ENCODE assay signal across 9 mouse cellular contexts in the genomic region with DNA sequence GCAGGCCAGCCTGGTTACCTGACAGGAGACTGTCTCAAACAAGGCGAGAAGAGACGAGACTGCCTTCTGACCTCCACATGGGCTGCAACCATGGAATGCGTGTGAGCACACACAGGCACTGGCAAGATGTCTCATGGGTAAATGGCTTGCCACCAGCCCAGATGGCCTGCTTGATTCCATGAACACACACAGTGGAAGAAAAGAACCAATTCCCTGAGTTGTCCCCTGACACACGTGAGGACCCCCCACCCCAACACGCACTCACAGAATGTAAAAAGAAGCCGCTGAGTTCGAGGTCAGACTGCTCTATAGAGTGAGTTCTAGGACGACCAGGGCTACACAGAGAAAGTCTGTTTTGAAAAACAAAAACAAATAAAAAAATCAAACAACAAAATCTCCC. TPM values are rescaled to one million over a fixed set of nuclear protein-coding genes. Genes with fewer than 3 reads are reported as not detected.
A peak's percentile ranks its signal among the peaks of the same experiment; 100 is the strongest.
DNase-seq lines count a peak whose midpoint lies in the region; ATAC-seq lines count a peak whose summit lies in the region.
"Had no signal": no experiment of that assay in that cellular context is flagged by ENCODE, and none has a peak within 500 bp of the region (broad histone marks: within the 10 kb centered on the region; RNA-seq: fewer than 3 reads in every experiment).

Gene Npas1 (minus strand): TSS at position 101 of the 400 bp plus-strand sequence.

- no peak within 1 kb of the TSS for H3K27ac ChIP-seq in heart, embryonic 10.5 days
- H3K27ac ChIP-seq in liver, embryonic 12.5 days, result no peak within 1 kb of the TSS

- no peaks in the 10 kb centered on the region for H3K36me3 ChIP-seq in heart, embryonic 10.5 days
- no peaks in the 10 kb centered on the region for H3K36me3 ChIP-seq in megakaryocyte, embryonic 14.5 days (replicated peaks; ENCODE audit: low read length)
- no peaks in the 10 kb centered on the region for H3K36me3 ChIP-seq in liver, embryonic 12.5 days

- H3K4me1 ChIP-seq in heart, embryonic 10.5 days, result peaks cover 18% of the 10 kb centered on the region
- H3K4me1 ChIP-seq in megakaryocyte, embryonic 14.5 days, result peaks cover 23% of the 10 kb centered on the region
- peaks cover 23% of the 10 kb centered on the region for H3K4me1 ChIP-seq in liver, embryonic 12.5 days

- no peak within 1 kb of the TSS for H3K9ac ChIP-seq in liver, embryonic 12.5 days

- no peaks in the 10 kb centered on the region for H3K9me3 ChIP-seq in heart, embryonic 10.5 days
- peaks cover 10% of the 10 kb centered on the region for H3K9me3 ChIP-seq in megakaryocyte, embryonic 14.5 days
- H3K9me3 ChIP-seq in liver, embryonic 12.5 days (replicated peaks), result no peaks in the 10 kb centered on the region

- ATAC-seq in megakaryocyte, adult 5-6 weeks (ENCODE audit: poor library complexity, severe bottlenecking), result no peak
- no peak for ATAC-seq in liver, embryonic 12.5 days

- H3K27me3 ChIP-seq in heart, embryonic 10.5 days (ENCODE audit: insufficient read depth, poor library complexity, severe bottlenecking), result peaks cover 62% of the 10 kb centered on the region
- H3K27me3 ChIP-seq in megakaryocyte, embryonic 14.5 days (replicated peaks), result peaks cover 75% of the 10 kb centered on the region
- peaks cover 76% of the 10 kb centered on the region for H3K27me3 ChIP-seq in liver, embryonic 12.5 days (replicated peaks)

- 82% methylated on average over 8 of the region's 8 CpGs for WGBS in heart, embryonic 10.5 days
- WGBS in liver, embryonic 12.5 days (ENCODE audit: insufficient replicate concordance), result 73% methylated on average over 8 of the region's 8 CpGs

- peak within 1 kb of the TSS; percentile 58 for H3K4me3 ChIP-seq in heart, embryonic 10.5 days
- peak within 1 kb of the TSS; percentile 62 for H3K4me3 ChIP-seq in megakaryocyte, embryonic 14.5 days (replicated peaks)
- H3K4me3 ChIP-seq in liver, embryonic 12.5 days, result peak within 1 kb of the TSS; percentile 34

- no peak for DNase-seq in heart, embryonic 10.5 days (ENCODE audit: low spot score)
- no peak for DNase-seq in heart, adult 9 months (ENCODE audit: low spot score in 2 of 2)
- no peak for DNase-seq in retina, embryonic 14.5 days (ENCODE audit: low spot score)
- no peak for DNase-seq in thymus, postnatal 14 days
- DNase-seq in Muller cell, postnatal 12 days (ENCODE audit: inconsistent ontology term), result no peak
- DNase-seq: adrenal gland, postnatal 10 days had no signal

- H3K4me2 ChIP-seq in liver, embryonic 12.5 days, result peak within 1 kb of the TSS; percentile 55

RNA-seq across cellular contexts. Expression of gene Npas1, which starts in this region (rescaled TPM):
- 0.34 and 0.45 TPM in 2 replicates for polyA plus RNA-seq in heart, embryonic 10.5 days (2016; fragmentation: Nextera tagmentation; extraction: Ambion mirVana)
- polyA plus RNA-seq in megakaryocyte, embryonic 14.5 days (2012; ENCODE audit: insufficient read depth, low replicate concordance), result not detected in 2 replicates
- total RNA-seq in megakaryocyte, adult 5-6 weeks (2015), result not detected in 2 replicates
- not detected in 2 replicates for total RNA-seq in megakaryocyte, adult 5-6 weeks (2017)
- 0.33 and 0.36 TPM in 2 replicates for polyA plus RNA-seq in liver, embryonic 12.5 days (2016; fragmentation: Nextera tagmentation; extraction: Ambion mirVana)
- total RNA-seq: adrenal gland, postnatal 10 days had no signal
